Mouse (Mus musculus): Measurements from ENCODE around the gene Adamts6. TPM values are rescaled to one million over a fixed set of nuclear protein-coding genes. Genes with fewer than 3 reads are reported as not detected.

Gene Adamts6
- total and polyA plus RNA-seq, 2 experiments from 2014 or later: 0.38 to 4.6 TPM

- H3K4me2 ChIP-seq (ENCODE audit: low read depth, low read length, poor library complexity, severe bottlenecking): no peak overlapping the region
- ATAC-seq (ENCODE audit: low FRiP score) (no peak), DNase-seq (ENCODE audit: low spot score) (no peak)
- no peak overlapping the region for H3K9ac ChIP-seq (replicated peaks; ENCODE audit: low read length, poor library complexity, severe bottlenecking)
- H3K4me3 ChIP-seq (ENCODE audit: low read depth, low read length): no peak overlapping the region
- no peaks in the 10 kb centered on the region for H3K4me1 ChIP-seq (ENCODE audit: insufficient read depth, low read length)
- no peaks in the 10 kb centered on the region for H3K27me3 ChIP-seq (ENCODE audit: insufficient read depth, low read length)
- H3K27ac ChIP-seq (ENCODE audit: low read depth, low read length): no peak overlapping the region
- no peaks in the 10 kb centered on the region for H3K9me3 ChIP-seq (ENCODE audit: low read length)
- WGBS: 39% methylated on average over 7 of the region's 7 CpGs
- no peak for TF ChIP-seq CTCF (IDR thresholded peaks at IDR 0.05)
- no peaks in the 10 kb centered on the region for H3K36me3 ChIP-seq (ENCODE audit: insufficient read depth, low read length)
Observed at GRCm38 (mm10) chr13:104540861-104541398, 253.3 kb downstream of the Adamts6 start.

DNA sequence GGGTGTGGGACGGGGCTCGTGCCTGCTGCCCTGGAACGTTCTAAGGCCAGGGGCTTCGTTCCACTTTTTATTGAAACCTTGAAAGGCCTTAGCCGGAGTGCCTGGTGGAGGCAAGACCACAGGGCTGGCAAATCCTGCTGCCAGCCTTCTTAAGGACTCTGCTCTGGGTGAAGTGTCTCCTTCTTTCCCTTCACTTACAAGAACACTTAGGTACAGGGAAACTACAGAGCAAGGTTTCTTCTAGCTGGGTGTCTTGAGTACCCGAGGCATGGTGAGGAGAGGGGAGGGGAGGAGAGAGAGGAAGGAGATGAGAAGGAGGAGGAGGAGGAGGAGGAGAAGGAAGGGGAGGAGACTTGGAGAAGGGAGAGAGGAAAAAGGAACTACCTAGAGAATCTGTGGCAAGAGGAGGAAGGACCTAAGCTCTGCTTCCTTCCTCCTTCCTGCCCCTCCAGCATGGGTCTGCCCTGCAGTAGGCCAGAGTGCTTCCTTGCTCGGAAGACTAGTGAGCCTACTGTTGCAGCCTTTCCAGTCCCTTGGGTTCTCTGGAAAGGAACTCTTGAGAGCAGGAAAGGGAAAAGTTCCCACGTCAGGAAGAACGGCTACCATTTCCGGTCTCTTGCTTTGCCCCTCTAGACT is 254.6 kb downstream of the Adamts6 start:
- ATAC-seq (ENCODE audit: low FRiP score): no peak
- no peaks in the 10 kb centered on the region for H3K27me3 ChIP-seq (ENCODE audit: insufficient read depth, low read length)
- no peaks in the 10 kb centered on the region for H3K4me1 ChIP-seq (ENCODE audit: insufficient read depth, low read length)
- TF ChIP-seq CTCF (IDR thresholded peaks at IDR 0.05): no peak
- H3K27ac ChIP-seq (ENCODE audit: low read depth, low read length): no peak overlapping the region
- DNase-seq (ENCODE audit: low spot score): no peak
- no peak overlapping the region for H3K4me2 ChIP-seq (ENCODE audit: low read depth, low read length, poor library complexity, severe bottlenecking)
- H3K36me3 ChIP-seq (ENCODE audit: insufficient read depth, low read length): no peaks in the 10 kb centered on the region
- no peak overlapping the region for H3K4me3 ChIP-seq (ENCODE audit: low read depth, low read length)
- no peaks in the 10 kb centered on the region for H3K9me3 ChIP-seq (ENCODE audit: low read length)
- no peak overlapping the region for H3K9ac ChIP-seq (replicated peaks; ENCODE audit: low read length, poor library complexity, severe bottlenecking)
- 88% methylated on average over 10 of the region's 10 CpGs for WGBS

GRCm38 (mm10) chr13:104542759-104543141 is 255.1 kb downstream of the Adamts6 start:
- ATAC-seq (ENCODE audit: low FRiP score): no peak
- H3K36me3 ChIP-seq (ENCODE audit: insufficient read depth, low read length): no peaks in the 10 kb centered on the region
- H3K9ac ChIP-seq (replicated peaks; ENCODE audit: low read length, poor library complexity, severe bottlenecking): no peak overlapping the region
- no peak overlapping the region for H3K27ac ChIP-seq (ENCODE audit: low read depth, low read length)
- no peak for TF ChIP-seq CTCF (IDR thresholded peaks at IDR 0.05)
- no peaks in the 10 kb centered on the region for H3K9me3 ChIP-seq (ENCODE audit: low read length)
- no peak overlapping the region for H3K4me2 ChIP-seq (ENCODE audit: low read depth, low read length, poor library complexity, severe bottlenecking)
- WGBS: 79% methylated on average over 4 of the region's 4 CpGs
- H3K27me3 ChIP-seq (ENCODE audit: insufficient read depth, low read length): no peaks in the 10 kb centered on the region
- no peak for DNase-seq (ENCODE audit: low spot score)
- no peak overlapping the region for H3K4me3 ChIP-seq (ENCODE audit: low read depth, low read length)
- H3K4me1 ChIP-seq (ENCODE audit: insufficient read depth, low read length): no peaks in the 10 kb centered on the region

Other genes with a start within 250 kb of the Adamts6 start
- gene Nln, start 178.2 kb upstream of the Adamts6 start, total RNA-seq (2014; rRNA removed): 91.3 and 94.1 TPM in 2 replicates
- 59.2 and 60.2 TPM in 2 replicates for gene Nln, start 178.2 kb upstream of the Adamts6 start, polyA plus RNA-seq (2015; fragmentation: Nextera tagmentation; extraction: Ambion mirVana)
- 32.5 and 33.0 TPM in 2 replicates for gene Sgtb, start 178.1 kb upstream of the Adamts6 start, total RNA-seq (2014; rRNA removed)
- 19.8 and 21.2 TPM in 2 replicates for gene Sgtb, start 178.1 kb upstream of the Adamts6 start, polyA plus RNA-seq (2015; fragmentation: Nextera tagmentation; extraction: Ambion mirVana)
- gene Trappc13, start 109.4 kb upstream of the Adamts6 start, total RNA-seq (2014; rRNA removed): 35.1 and 41.9 TPM in 2 replicates
- 45.1 and 46.2 TPM in 2 replicates for gene Trappc13, start 109.4 kb upstream of the Adamts6 start, polyA plus RNA-seq (2015; fragmentation: Nextera tagmentation; extraction: Ambion mirVana)
- 36.1 and 49.0 TPM in 2 replicates for gene Trim23, start 109.0 kb upstream of the Adamts6 start, total RNA-seq (2014; rRNA removed)
- gene Trim23, start 109.0 kb upstream of the Adamts6 start, polyA plus RNA-seq (2015; fragmentation: Nextera tagmentation; extraction: Ambion mirVana): 31.7 and 31.8 TPM in 2 replicates
- 2.8 and 3.6 TPM in 2 replicates for gene Cenpk, start 59.2 kb upstream of the Adamts6 start, total RNA-seq (2014; rRNA removed)
- gene Cenpk, start 59.2 kb upstream of the Adamts6 start, polyA plus RNA-seq (2015; fragmentation: Nextera tagmentation; extraction: Ambion mirVana): 8.6 and 9.8 TPM in 2 replicates
- gene Ppwd1, start 59.0 kb upstream of the Adamts6 start, total RNA-seq (2014; rRNA removed): 5.3 and 5.6 TPM in 2 replicates
- 5.2 and 6.7 TPM in 2 replicates for gene Ppwd1, start 59.0 kb upstream of the Adamts6 start, polyA plus RNA-seq (2015; fragmentation: Nextera tagmentation; extraction: Ambion mirVana)

Data from midbrain, postnatal 0 days (tissue).